Mouse (Mus musculus) intestine, embryonic 16.5 days (tissue): ENCODE data around the gene Ccdc162. TPM values are rescaled to one million over a fixed set of nuclear protein-coding genes. Genes with fewer than 3 reads are reported as not detected.

Source experiments
- ATAC-seq: fragments of 200-750 bp; cut with Nextera tagmentation; 2 replicates; pipeline ENCODE4 v1.8.0; 2017; ENCODE audit warnings: moderate TSS enrichment, moderate library complexity
- H3K27ac ChIP-seq: fragments of 300-500 bp; sonication (generic); 2 replicates; pipeline ENCODE4 v1.5.1; 2014; ENCODE audit warnings: mild to moderate bottlenecking, low read length
- H3K27me3 ChIP-seq: fragments of 300-500 bp; sonication (generic); replicated peaks from 2 replicates; pipeline ENCODE4 v1.6.1; 2014; ENCODE audit warnings: low read length, control low read depth, mixed read lengths; ENCODE audit not compliant: control insufficient read depth, insufficient read depth
- H3K36me3 ChIP-seq: fragments of 300-500 bp; sonication (generic); 2 replicates; pipeline ENCODE4 v1.6.1; 2014; ENCODE audit warnings: low read length, control low read depth; ENCODE audit not compliant: control insufficient read depth, insufficient read depth
- H3K4me1 ChIP-seq: fragments of 300-500 bp; sonication (generic); 2 replicates; pipeline ENCODE4 v1.6.1; 2014; ENCODE audit warnings: low read length, control low read depth, mixed read lengths; ENCODE audit not compliant: control insufficient read depth, insufficient read depth
- H3K4me2 ChIP-seq: fragments of 300-500 bp; sonication (generic); 2 replicates; pipeline ENCODE4 v1.6.1; 2014; ENCODE audit warnings: low read depth, low read length, control low read depth
- H3K4me3 ChIP-seq: fragments of 300-500 bp; sonication (generic); 2 replicates; pipeline ENCODE4 v1.5.1; 2014; ENCODE audit warnings: mild to moderate bottlenecking, low read length
- H3K9ac ChIP-seq: fragments of 300-500 bp; sonication (generic); 2 replicates; pipeline ENCODE4 v1.6.1; 2014; ENCODE audit warnings: low read depth, low read length
- H3K9me3 ChIP-seq: fragments of 300-500 bp; sonication (generic); 2 replicates; pipeline ENCODE4 v1.6.1; 2016; ENCODE audit warnings: low read length, control low read depth; ENCODE audit not compliant: control insufficient read depth
- WGBS: fragments of 180-500 bp; shearing (Covaris S2); extraction: QIAGEN DNeasy Blood & Tissue Kit; methylation state at CpG from one replicate; pipeline ENCODE4 v1.1.7; 2014; 5-methylcytosine and 5-hydroxymethylcytosine counted together
- polyA plus RNA-seq: library from polyadenylated mRNA; unstranded; fragments of >200 nt; fragmentation: Nextera tagmentation; extraction: Ambion mirVana; gene quantifications from 2 replicates; pipeline ENCODE4 v1.2.1, GENCODE M21; 2015

Ccdc162 gene
- polyA plus RNA-seq, 1 experiment from 2014 or later: 1.0 TPM

DNA sequence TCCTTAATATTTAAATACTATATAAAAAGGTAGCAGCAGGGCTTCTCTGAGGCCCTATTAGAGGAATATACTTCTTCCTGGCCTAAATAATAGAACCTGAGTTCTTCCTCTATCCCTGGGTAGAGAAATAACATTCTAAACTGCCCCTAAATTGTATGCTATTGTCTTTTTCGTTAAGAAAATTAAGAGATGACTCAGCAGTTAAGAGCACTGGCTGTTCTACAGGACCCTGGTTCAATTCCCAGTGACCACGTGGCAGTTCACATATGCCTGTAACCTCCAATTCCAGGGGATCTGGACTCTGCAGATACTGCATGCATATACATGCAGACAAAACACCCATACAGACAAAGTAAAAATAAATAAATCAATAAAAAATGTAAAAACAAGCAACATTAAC is 172.6 kb downstream of the Ccdc162 start:
- no peaks in the 10 kb centered on the region for H3K36me3 ChIP-seq
- no peak overlapping the region for H3K27ac ChIP-seq
- peaks cover 6% of the 10 kb centered on the region for H3K4me1 ChIP-seq
- no peak overlapping the region for H3K4me2 ChIP-seq
- no peaks in the 10 kb centered on the region for H3K9me3 ChIP-seq
- H3K9ac ChIP-seq: no peak overlapping the region
- 78% methylated on average over 2 of the region's 2 CpGs for WGBS
- H3K4me3 ChIP-seq: no peak overlapping the region
- no peak for ATAC-seq
- H3K27me3 ChIP-seq: no peaks in the 10 kb centered on the region

DNA sequence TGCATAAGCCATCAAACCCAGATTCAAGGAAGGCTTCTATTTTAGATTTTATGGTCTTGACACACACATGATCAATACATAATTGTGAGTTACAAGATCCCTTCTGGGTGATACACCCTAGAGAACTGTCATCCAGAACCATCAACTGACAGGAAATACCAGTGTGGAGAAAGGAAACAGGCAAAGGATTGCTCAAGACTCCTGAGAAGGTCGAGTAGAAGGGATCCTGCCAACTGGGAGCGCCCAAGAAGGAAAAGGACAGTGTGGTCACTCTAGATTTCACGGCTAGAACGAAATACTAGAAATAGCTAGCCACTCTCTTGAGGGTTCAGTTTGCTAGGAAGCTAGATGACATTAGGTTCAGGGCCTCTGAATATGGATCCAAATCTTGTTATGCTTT is 173.0 kb downstream of the Ccdc162 start:
- Histone ChIP-seq H3K27ac (no peak overlapping the region), H3K9me3 (no peaks in the 10 kb centered on the region), H3K4me1 (peaks cover 6% of the 10 kb centered on the region), H3K4me3 (no peak overlapping the region), H3K27me3 (no peaks in the 10 kb centered on the region), H3K9ac (no peak overlapping the region), H3K36me3 (no peaks in the 10 kb centered on the region), H3K4me2 (no peak overlapping the region)
- WGBS: 86% methylated on average over 4 of the region's 4 CpGs
- no peak for ATAC-seq

DNA sequence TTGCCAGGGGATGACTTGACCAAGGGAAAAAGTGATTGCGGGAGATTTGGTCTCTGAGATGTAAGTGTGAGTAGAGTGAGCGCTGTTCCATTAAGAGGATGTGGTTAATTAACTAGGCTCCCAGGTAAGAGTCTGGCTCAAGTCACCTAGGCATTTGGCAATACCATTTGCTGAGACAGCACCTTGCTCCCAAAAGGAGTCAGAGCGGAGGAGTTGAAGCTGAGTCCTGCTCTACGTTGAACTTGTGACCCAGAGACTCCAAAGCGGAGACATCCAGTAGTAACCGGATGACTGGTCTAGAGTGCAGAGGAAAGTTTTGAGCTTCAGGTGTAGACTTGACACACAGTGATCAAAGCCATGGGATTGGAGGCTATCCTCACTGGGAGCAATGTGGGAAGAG is 174.4 kb downstream of the Ccdc162 start:
- H3K36me3 ChIP-seq: no peaks in the 10 kb centered on the region
- no peak overlapping the region for H3K4me2 ChIP-seq
- no peak overlapping the region for H3K4me3 ChIP-seq
- ATAC-seq: no peak
- H3K9me3 ChIP-seq: no peaks in the 10 kb centered on the region
- no peaks in the 10 kb centered on the region for H3K27me3 ChIP-seq
- no peak overlapping the region for H3K27ac ChIP-seq
- H3K4me1 ChIP-seq: peaks cover 6% of the 10 kb centered on the region
- no peak overlapping the region for H3K9ac ChIP-seq
- 92% methylated on average over 6 of the region's 6 CpGs for WGBS

DNA sequence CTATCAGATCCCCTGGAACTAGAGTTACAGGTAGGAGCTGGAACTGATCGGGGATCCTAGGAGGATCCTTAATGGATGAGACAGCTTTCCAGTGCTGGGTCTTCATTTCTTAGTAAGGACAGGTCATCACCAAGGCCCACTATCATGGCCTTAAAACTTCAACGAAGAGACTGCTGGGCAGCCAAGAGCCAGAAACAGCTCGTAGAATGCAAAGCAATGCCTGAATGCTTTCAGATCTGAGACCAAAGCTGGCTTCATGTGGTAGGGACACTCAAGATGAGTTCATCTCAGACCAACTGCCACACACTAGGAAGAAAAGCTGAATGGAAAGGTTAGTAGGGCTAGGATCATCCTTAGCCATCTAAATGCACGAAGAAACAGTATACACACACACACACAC is 177.4 kb downstream of the Ccdc162 start:
- Histone ChIP-seq H3K4me2 (no peak overlapping the region), H3K9ac (no peak overlapping the region), H3K27ac (no peak overlapping the region), H3K4me1 (no peaks in the 10 kb centered on the region), H3K4me3 (no peak overlapping the region), H3K36me3 (no peaks in the 10 kb centered on the region), H3K27me3 (no peaks in the 10 kb centered on the region), H3K9me3 (no peaks in the 10 kb centered on the region)
- WGBS: 95% methylated on average over 4 of the region's 4 CpGs
- ATAC-seq: no peak

DNA sequence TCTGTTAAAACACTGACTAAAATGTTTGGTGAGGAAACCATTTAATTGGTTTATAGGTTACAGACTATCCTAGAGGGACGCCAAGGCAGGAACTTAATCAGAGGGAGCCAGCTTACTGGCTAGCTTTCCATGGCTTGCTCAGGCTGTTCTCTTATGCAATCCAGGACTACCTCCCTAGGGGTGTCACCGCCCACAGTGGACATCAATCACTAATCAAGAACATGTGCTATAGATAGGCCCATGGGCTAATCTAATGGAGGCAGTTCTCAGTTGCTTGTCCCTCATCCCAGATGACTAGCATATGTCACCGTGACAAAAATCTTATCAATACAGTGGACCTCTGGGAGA is 178.5 kb downstream of the Ccdc162 start:
- Histone ChIP-seq H3K4me3 (no peak overlapping the region), H3K27me3 (no peaks in the 10 kb centered on the region), H3K4me2 (no peak overlapping the region), H3K36me3 (peaks cover 2% of the 10 kb centered on the region), H3K27ac (no peak overlapping the region), H3K9me3 (no peaks in the 10 kb centered on the region), H3K4me1 (no peaks in the 10 kb centered on the region), H3K9ac (no peak overlapping the region)
- 93% methylated on average over 3 of the region's 3 CpGs for WGBS
- no peak for ATAC-seq

DNA sequence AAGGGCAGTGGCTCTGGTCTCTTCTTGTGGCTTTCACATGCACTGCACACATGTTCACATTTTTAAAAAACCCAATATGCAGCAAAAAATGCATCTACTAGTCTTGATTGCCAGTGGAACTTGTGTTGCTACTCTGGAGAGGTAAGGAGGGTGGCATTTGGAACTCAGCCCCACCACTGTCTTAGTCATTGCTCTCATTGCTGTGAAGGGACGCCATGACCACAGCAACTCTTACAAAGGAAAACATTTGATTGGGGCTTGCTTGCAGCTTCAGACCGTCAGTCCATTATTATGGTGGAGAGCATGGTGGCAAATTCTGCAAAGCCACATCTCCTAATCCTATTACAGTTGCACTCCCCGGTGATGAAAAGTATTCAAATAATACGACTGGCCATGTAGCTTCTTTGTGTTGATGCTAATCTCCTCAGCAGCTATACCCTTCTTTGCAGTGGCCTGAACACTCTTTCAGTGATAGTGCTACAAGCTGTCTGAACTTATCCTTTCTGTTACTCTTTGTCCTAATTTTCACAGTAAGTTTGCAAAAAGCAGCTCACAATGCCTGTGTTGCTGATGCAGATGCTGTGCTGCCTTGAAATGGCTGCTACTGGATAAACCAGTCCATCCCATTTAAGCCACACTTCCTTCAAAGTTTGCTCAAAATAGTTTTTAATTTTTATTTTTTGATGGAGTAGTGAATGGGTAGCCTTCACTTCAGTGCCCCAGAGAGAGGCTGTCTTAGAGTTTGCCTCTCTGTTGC is 179.0 kb downstream of the Ccdc162 start:
- WGBS: 91% methylated on average over 4 of the region's 4 CpGs
- H3K9me3 ChIP-seq: no peaks in the 10 kb centered on the region

DNA sequence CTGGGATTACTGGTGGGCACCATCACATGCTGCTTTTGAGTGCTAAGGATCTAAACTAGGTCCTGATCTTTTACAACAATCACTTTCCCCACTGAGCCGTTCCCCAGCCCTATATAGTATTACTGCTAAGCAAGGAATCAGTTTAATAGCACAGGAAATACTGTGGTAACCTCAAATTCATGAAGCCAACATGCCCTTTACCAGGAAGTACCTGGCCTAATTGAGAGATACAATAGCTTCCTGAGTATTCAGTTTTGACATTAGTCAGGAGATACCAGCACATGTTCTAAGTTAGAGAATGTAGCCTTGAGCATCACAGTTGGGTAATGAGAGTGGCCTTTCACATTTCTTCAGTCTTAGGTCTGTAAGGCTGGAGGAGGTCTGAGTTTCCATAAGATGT is 179.7 kb downstream of the Ccdc162 start:
- peaks cover 8% of the 10 kb centered on the region for H3K36me3 ChIP-seq
- H3K4me3 ChIP-seq: no peak overlapping the region
- no peaks in the 10 kb centered on the region for H3K4me1 ChIP-seq
- no peaks in the 10 kb centered on the region for H3K27me3 ChIP-seq
- no peak for ATAC-seq
- H3K27ac ChIP-seq: no peak overlapping the region
- no peak overlapping the region for H3K9ac ChIP-seq
- no peaks in the 10 kb centered on the region for H3K9me3 ChIP-seq
- 95% methylated on average over 1 of the region's 1 CpGs for WGBS
- H3K4me2 ChIP-seq: no peak overlapping the region

More for the DNA sequence above, 179.0 kb downstream of the Ccdc162 start:
- no peak overlapping the region for H3K9ac ChIP-seq
- H3K27me3 ChIP-seq: no peaks in the 10 kb centered on the region
- H3K4me3 ChIP-seq: no peak overlapping the region
- H3K36me3 ChIP-seq: peaks cover 7% of the 10 kb centered on the region
- no peak overlapping the region for H3K27ac ChIP-seq
- no peak for ATAC-seq
- H3K4me2 ChIP-seq: no peak overlapping the region
- H3K4me1 ChIP-seq: no peaks in the 10 kb centered on the region

DNA sequence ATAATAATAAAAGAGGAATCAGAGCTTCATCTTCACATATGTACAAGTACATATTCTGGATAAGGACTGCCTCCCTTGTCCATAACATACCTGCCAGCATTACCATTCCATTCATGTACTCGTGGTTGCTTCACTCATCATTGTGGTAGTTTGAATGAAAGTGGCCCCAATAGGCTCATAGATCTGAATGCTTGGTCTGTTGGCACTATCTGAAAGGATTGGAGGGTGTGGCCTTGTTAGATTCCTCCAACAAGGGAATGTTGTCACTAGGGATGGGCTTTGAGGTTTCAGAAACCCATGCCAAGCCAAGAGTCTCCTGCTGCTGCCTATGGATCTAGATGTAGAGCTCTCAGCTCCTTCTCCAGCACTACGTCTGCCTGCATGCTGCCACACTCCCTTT is 180.4 kb downstream of the Ccdc162 start:
- Histone ChIP-seq H3K4me2 (no peak overlapping the region), H3K9me3 (no peaks in the 10 kb centered on the region), H3K27ac (no peak overlapping the region), H3K4me1 (no peaks in the 10 kb centered on the region), H3K27me3 (no peaks in the 10 kb centered on the region), H3K4me3 (no peak overlapping the region), H3K36me3 (peaks cover 14% of the 10 kb centered on the region), H3K9ac (no peak overlapping the region)
- 93% methylated on average over 2 of the region's 2 CpGs for WGBS
- no peak for ATAC-seq

DNA sequence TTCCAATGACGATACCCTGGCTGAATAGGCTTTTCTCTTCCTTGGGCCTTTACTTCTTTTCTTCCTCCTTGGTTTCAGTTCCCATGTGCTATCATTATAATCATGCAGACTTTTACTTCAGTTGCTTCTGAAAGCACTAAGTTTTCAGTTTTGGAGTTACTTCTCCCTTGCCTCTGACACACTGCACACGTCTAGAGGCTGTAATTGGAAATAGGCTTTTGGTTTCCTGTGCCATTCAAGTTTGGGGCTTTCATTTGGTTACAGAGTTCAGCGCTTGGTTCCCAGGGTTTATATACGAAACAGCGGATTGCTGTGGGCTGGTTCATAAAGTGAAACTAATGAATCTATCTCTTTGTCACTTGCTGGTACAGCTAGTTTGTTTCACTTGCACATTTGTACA is 186.5 kb downstream of the Ccdc162 start:
- Histone ChIP-seq H3K4me3 (no peak overlapping the region), H3K4me2 (no peak overlapping the region), H3K4me1 (no peaks in the 10 kb centered on the region), H3K36me3 (peaks cover 14% of the 10 kb centered on the region), H3K27ac (no peak overlapping the region), H3K9ac (no peak overlapping the region), H3K9me3 (no peaks in the 10 kb centered on the region), H3K27me3 (no peaks in the 10 kb centered on the region)
- 85% methylated on average over 5 of the region's 5 CpGs for WGBS
- ATAC-seq: no peak

DNA sequence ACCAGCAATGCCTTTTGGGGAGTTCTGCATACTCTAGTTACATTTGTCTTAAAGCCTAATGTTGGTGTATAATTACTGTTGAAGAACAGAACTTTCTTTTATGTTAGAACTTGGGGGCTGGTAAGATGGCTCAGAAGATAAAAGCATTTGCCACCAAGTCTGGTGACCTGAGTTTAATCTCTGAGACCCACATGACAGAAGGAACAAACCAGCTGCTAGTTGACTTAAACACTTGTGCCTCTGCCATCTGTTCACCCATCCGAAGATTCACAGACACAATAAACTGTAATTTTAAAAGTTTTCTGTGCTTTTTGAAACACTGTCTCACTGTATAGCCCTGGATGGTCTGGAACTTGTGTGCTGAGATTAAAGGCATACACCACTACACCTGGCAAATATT is 190.7 kb downstream of the Ccdc162 start:
- Histone ChIP-seq H3K27ac (no peak overlapping the region), H3K27me3 (no peaks in the 10 kb centered on the region), H3K9me3 (no peaks in the 10 kb centered on the region), H3K4me1 (peaks cover 16% of the 10 kb centered on the region), H3K9ac (no peak overlapping the region), H3K36me3 (no peaks in the 10 kb centered on the region), H3K4me3 (no peak overlapping the region), H3K4me2 (no peak overlapping the region)
- ATAC-seq: no peak
- WGBS: 67% methylated on average over 1 of the region's 1 CpGs
